Mouse (Mus musculus): ENCODE data around the gene Vps37c. TPM values are rescaled to one million over a fixed set of nuclear protein-coding genes. Genes with fewer than 3 reads are reported as not detected.

Gene Vps37c
- polyA plus RNA-seq, 1 experiment: 60.2 TPM

- Histone ChIP-seq H3K4me3 (replicated peaks) (no peak overlapping the region), H3K27me3 (replicated peaks) (peaks cover 34% of the 10 kb centered on the region), H3K36me3 (replicated peaks; ENCODE audit: low read length) (no peaks in the 10 kb centered on the region), H3K4me1 (peaks cover under 1% of the 10 kb centered on the region; the same call in 1 of the 2 replicates), H3K9me3 (no peaks in the 10 kb centered on the region)
- TF ChIP-seq FLI1 (IDR thresholded peaks at IDR 0.05; ENCODE audit: low read length) (no peak), GATA1 (IDR thresholded peaks at IDR 0.05; ENCODE audit: borderline replicate concordance, low read length) (no peak)
These were observed 59.2 kb downstream of the Vps37c start for GRCm38 (mm10) chr19:10747718-10748117.

- Histone ChIP-seq H3K36me3 (replicated peaks; ENCODE audit: low read length) (no peaks in the 10 kb centered on the region), H3K27me3 (replicated peaks) (peaks cover 27% of the 10 kb centered on the region), H3K9me3 (no peaks in the 10 kb centered on the region), H3K4me1 (no peaks in the 10 kb centered on the region), H3K4me3 (replicated peaks) (no peak overlapping the region)
- no peak for TF ChIP-seq FLI1 (IDR thresholded peaks at IDR 0.05; ENCODE audit: low read length)
These were observed 60.0 kb downstream of the Vps37c start for GRCm38 (mm10) chr19:10748401-10749102.

- peaks cover 26% of the 10 kb centered on the region for H3K27me3 ChIP-seq (replicated peaks)
- H3K4me1 ChIP-seq: no peaks in the 10 kb centered on the region
- TF ChIP-seq FLI1 (IDR thresholded peaks at IDR 0.05; ENCODE audit: low read length) (no peak), GATA1 (IDR thresholded peaks at IDR 0.05; ENCODE audit: borderline replicate concordance, low read length) (no peak)
- H3K36me3 ChIP-seq (replicated peaks; ENCODE audit: low read length): no peaks in the 10 kb centered on the region
- H3K9me3 ChIP-seq: no peaks in the 10 kb centered on the region
- no peak overlapping the region for H3K4me3 ChIP-seq (replicated peaks)
These were observed 60.8 kb downstream of the Vps37c start for GRCm38 (mm10) chr19:10749295-10749694.

- Histone ChIP-seq H3K36me3 (replicated peaks; ENCODE audit: low read length) (no peaks in the 10 kb centered on the region), H3K27me3 (replicated peaks) (peaks cover 27% of the 10 kb centered on the region), H3K9me3 (no peaks in the 10 kb centered on the region), H3K4me3 (replicated peaks) (no peak overlapping the region), H3K4me1 (no peaks in the 10 kb centered on the region)
- TF ChIP-seq GATA1 (IDR thresholded peaks at IDR 0.05; ENCODE audit: borderline replicate concordance, low read length): no peak
- TF ChIP-seq FLI1 (IDR thresholded peaks at IDR 0.05; ENCODE audit: low read length): no peak
These were observed 61.6 kb downstream of the Vps37c start for GRCm38 (mm10) chr19:10750161-10750560.

GRCm38 (mm10) chr19:10751607-10752006, 63.1 kb downstream of the Vps37c start:
- no peaks in the 10 kb centered on the region for H3K36me3 ChIP-seq (replicated peaks; ENCODE audit: low read length)
- no peaks in the 10 kb centered on the region for H3K9me3 ChIP-seq
- no peak for TF ChIP-seq FLI1 (IDR thresholded peaks at IDR 0.05; ENCODE audit: low read length)
- TF ChIP-seq GATA1 (IDR thresholded peaks at IDR 0.05; ENCODE audit: borderline replicate concordance, low read length): no peak
- no peaks in the 10 kb centered on the region for H3K4me1 ChIP-seq
- H3K4me3 ChIP-seq (replicated peaks): no peak overlapping the region
- peaks cover 26% of the 10 kb centered on the region for H3K27me3 ChIP-seq (replicated peaks)

- Histone ChIP-seq H3K4me1 (no peaks in the 10 kb centered on the region; the same call in 1 of the 2 replicates), H3K4me3 (replicated peaks) (no peak overlapping the region), H3K36me3 (replicated peaks; ENCODE audit: low read length) (no peaks in the 10 kb centered on the region), H3K27me3 (replicated peaks) (peaks cover 24% of the 10 kb centered on the region), H3K9me3 (no peaks in the 10 kb centered on the region)
- TF ChIP-seq GATA1 (IDR thresholded peaks at IDR 0.05; ENCODE audit: borderline replicate concordance, low read length): no peak
- no peak for TF ChIP-seq FLI1 (IDR thresholded peaks at IDR 0.05; ENCODE audit: low read length)
These were observed 63.6 kb downstream of the Vps37c start for GRCm38 (mm10) chr19:10752106-10752505.

GRCm38 (mm10) chr19:10752646-10753045, 64.1 kb downstream of the Vps37c start:
- H3K4me3 ChIP-seq (replicated peaks): no peak overlapping the region
- no peaks in the 10 kb centered on the region for H3K36me3 ChIP-seq (replicated peaks; ENCODE audit: low read length)
- no peaks in the 10 kb centered on the region for H3K9me3 ChIP-seq
- peaks cover 21% of the 10 kb centered on the region for H3K27me3 ChIP-seq (replicated peaks)
- TF ChIP-seq FLI1 (IDR thresholded peaks at IDR 0.05; ENCODE audit: low read length) (no peak), GATA1 (IDR thresholded peaks at IDR 0.05; ENCODE audit: borderline replicate concordance, low read length) (no peak)
- H3K4me1 ChIP-seq: no peaks in the 10 kb centered on the region; the same call in 1 of the 2 replicates

GRCm38 (mm10) chr19:10757125-10757524, 68.6 kb downstream of the Vps37c start:
- Histone ChIP-seq H3K36me3 (replicated peaks; ENCODE audit: low read length) (no peaks in the 10 kb centered on the region), H3K4me3 (replicated peaks) (no peak overlapping the region), H3K4me1 (peaks cover 21% of the 10 kb centered on the region), H3K27me3 (replicated peaks) (peaks cover 22% of the 10 kb centered on the region), H3K9me3 (no peaks in the 10 kb centered on the region)
- no peak for TF ChIP-seq FLI1 (IDR thresholded peaks at IDR 0.05; ENCODE audit: low read length)
- no peak for TF ChIP-seq GATA1 (IDR thresholded peaks at IDR 0.05; ENCODE audit: borderline replicate concordance, low read length)

GRCm38 (mm10) chr19:10757526-10757925, 69.0 kb downstream of the Vps37c start:
- H3K4me1 ChIP-seq: peaks cover 21% of the 10 kb centered on the region
- no peaks in the 10 kb centered on the region for H3K36me3 ChIP-seq (replicated peaks; ENCODE audit: low read length)
- no peak for TF ChIP-seq FLI1 (IDR thresholded peaks at IDR 0.05; ENCODE audit: low read length)
- no peak for TF ChIP-seq GATA1 (IDR thresholded peaks at IDR 0.05; ENCODE audit: borderline replicate concordance, low read length)
- H3K4me3 ChIP-seq (replicated peaks): no peak overlapping the region
- peaks cover 25% of the 10 kb centered on the region for H3K27me3 ChIP-seq (replicated peaks)
- H3K9me3 ChIP-seq: no peaks in the 10 kb centered on the region

GRCm38 (mm10) chr19:10758708-10759107, 70.2 kb downstream of the Vps37c start:
- Histone ChIP-seq H3K9me3 (no peaks in the 10 kb centered on the region), H3K27me3 (replicated peaks) (peaks cover 28% of the 10 kb centered on the region), H3K4me3 (replicated peaks) (no peak overlapping the region), H3K36me3 (replicated peaks; ENCODE audit: low read length) (no peaks in the 10 kb centered on the region), H3K4me1 (peaks cover 21% of the 10 kb centered on the region)
- TF ChIP-seq GATA1 (IDR thresholded peaks at IDR 0.05; ENCODE audit: borderline replicate concordance, low read length): no peak
- TF ChIP-seq FLI1 (IDR thresholded peaks at IDR 0.05; ENCODE audit: low read length): no peak

Data from megakaryocyte, embryonic 14.5 days (primary cell).